In the genomic region with DNA sequence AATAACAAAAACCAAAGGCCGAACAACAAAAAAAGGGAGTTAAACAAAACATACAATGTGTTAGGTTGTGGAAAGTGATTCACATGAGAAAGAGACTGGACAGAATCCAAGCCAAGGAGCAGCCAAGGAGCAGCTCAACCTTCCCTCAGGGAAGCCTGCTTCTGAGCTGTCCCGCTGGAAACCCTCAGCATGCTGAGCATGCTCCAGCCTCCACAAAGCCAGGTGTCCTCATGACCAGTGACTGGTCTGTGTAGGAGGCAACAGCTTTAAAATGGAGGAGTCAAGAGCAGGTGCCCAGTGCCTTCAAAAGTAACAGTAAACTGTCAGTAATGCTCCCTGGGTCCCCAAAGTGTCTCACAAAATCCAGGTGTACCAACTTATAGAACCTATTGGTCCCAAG, we compare ENCODE assay signal across 17 mouse cellular contexts. TPM values are rescaled to one million over a fixed set of nuclear protein-coding genes. Genes with fewer than 3 reads are reported as not detected.
"Had no signal": no experiment of that assay in that cellular context is flagged by ENCODE, and none has a peak within 500 bp of the region (broad histone marks: within the 10 kb centered on the region; RNA-seq: fewer than 3 reads in every experiment).

No protein-coding gene starts in this region.

- H3K27me3 ChIP-seq: kidney, embryonic 15.5 days; limb, embryonic 13.5 days; liver, embryonic 12.5 days; megakaryocyte, embryonic 14.5 days; midbrain, embryonic 15.5 days; neural tube, embryonic 13.5 days had no signal

- H3K4me1 ChIP-seq: kidney, embryonic 15.5 days; liver, embryonic 12.5 days; megakaryocyte, embryonic 14.5 days; midbrain, embryonic 15.5 days; neural tube, embryonic 13.5 days had no signal

- DNase-seq: kidney, adult 11 months; kidney, postnatal 14 days; left cerebral cortex, postnatal 4 days; lung, embryonic 14.5 days; lung, postnatal 10 days; right cerebral cortex, postnatal 14 days; thymus, adult 18-20 months; thymus, postnatal 14 days had no signal

- H3K27ac ChIP-seq: kidney, embryonic 15.5 days; limb, embryonic 13.5 days; liver, embryonic 12.5 days; macrophage; midbrain, embryonic 15.5 days; neural tube, embryonic 13.5 days; stomach, postnatal 0 days had no signal

- H3K4me3 ChIP-seq: kidney, embryonic 15.5 days; limb, embryonic 13.5 days; liver, embryonic 12.5 days; megakaryocyte, embryonic 14.5 days; midbrain, embryonic 15.5 days; neural tube, embryonic 13.5 days had no signal

RNA-seq across cellular contexts. Expression of gene Arhgap42, which starts 28.4 kb away (rescaled TPM):
- total RNA-seq: monocyte, adult 5-6 weeks had no signal
- polyA plus RNA-seq: macrophage had no signal
